Mouse (Mus musculus): ENCODE results near the gene Cd300lf. TPM values are rescaled to one million over a fixed set of nuclear protein-coding genes. Genes with fewer than 3 reads are reported as not detected.

The Cd300lf gene
- polyA plus RNA-seq, 1 experiment from 2014 or later = 3.4 TPM

DNA sequence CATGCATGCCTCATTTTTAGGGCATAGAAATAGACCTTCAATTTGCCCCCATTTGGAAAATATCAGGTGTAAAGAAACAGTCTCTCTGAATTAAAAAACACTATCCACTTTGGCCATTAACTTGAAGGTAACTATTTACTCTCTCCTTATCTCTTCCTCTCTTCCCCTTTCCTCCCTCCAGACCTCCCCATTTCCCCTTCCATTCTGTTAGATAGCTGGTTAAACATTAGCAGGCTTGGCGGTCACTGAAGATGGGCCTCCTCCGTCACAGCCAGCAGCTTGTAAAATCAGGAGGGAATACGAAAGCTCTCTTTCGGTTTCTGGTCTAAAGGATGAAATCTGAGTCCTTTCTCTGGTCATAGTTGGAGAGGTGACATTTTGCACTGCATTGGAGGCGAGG, 57.9 kb downstream of the Cd300lf start:
- WGBS = 38% methylated on average over 5 of the region's 5 CpGs
- Histone ChIP-seq H3K9ac (ENCODE audit: low read length) (no peak overlapping the region), H3K36me3 (ENCODE audit: control insufficient read depth, insufficient read depth, low read length) (no peaks in the 10 kb centered on the region), H3K27me3 (ENCODE audit: control insufficient read depth, insufficient read depth, low read length) (no peaks in the 10 kb centered on the region), H3K9me3 (replicated peaks; ENCODE audit: control insufficient read depth, low read length) (no peaks in the 10 kb centered on the region), H3K27ac (ENCODE audit: low read length) (no peak overlapping the region), H3K4me1 (ENCODE audit: control insufficient read depth, insufficient read depth, low read length) (0 out of 2 replicates have a peak, but pooled peaks cover 4% of the 10 kb centered on the region), H3K4me3 (replicated peaks; ENCODE audit: low read length) (no peak overlapping the region), H3K4me2 (ENCODE audit: low read depth, low read length) (no peak overlapping the region)
- no peak for ATAC-seq (ENCODE audit: insufficient read depth, low FRiP score)

DNA sequence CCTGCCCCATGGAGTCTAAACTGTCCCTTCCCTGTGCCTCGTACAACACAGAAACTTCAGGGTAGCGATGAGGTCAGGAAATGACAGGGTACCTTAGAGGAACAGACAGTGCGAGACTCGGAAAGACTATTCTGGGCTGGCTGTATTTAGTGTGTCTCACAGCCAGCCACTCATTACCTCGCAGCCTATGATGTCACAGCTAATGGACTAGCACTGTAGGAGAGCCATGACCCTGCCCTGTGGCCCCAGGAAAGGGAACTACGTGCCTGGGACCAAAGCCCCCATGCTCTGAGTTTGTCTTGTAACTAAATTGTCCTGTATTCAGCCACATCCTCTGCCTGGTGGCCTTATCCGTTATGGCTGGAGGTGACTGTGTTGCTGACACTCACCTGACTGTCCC, 58.4 kb downstream of the Cd300lf start:
- H3K27me3 ChIP-seq (ENCODE audit: control insufficient read depth, insufficient read depth, low read length) = no peaks in the 10 kb centered on the region
- H3K9ac ChIP-seq (ENCODE audit: low read length) = no peak overlapping the region
- 39% methylated on average over 7 of the region's 7 CpGs for WGBS
- H3K27ac ChIP-seq (ENCODE audit: low read length) = no peak overlapping the region
- H3K4me3 ChIP-seq (replicated peaks; ENCODE audit: low read length) = no peak overlapping the region
- ATAC-seq (ENCODE audit: insufficient read depth, low FRiP score) = peak; percentile 46; the same call in 1 of the 2 replicates
- H3K4me1 ChIP-seq (ENCODE audit: control insufficient read depth, insufficient read depth, low read length) = 0 out of 2 replicates have a peak, but pooled peaks cover 4% of the 10 kb centered on the region
- H3K9me3 ChIP-seq (replicated peaks; ENCODE audit: control insufficient read depth, low read length) = no peaks in the 10 kb centered on the region
- no peak overlapping the region for H3K4me2 ChIP-seq (ENCODE audit: low read depth, low read length)
- H3K36me3 ChIP-seq (ENCODE audit: control insufficient read depth, insufficient read depth, low read length) = no peaks in the 10 kb centered on the region

DNA sequence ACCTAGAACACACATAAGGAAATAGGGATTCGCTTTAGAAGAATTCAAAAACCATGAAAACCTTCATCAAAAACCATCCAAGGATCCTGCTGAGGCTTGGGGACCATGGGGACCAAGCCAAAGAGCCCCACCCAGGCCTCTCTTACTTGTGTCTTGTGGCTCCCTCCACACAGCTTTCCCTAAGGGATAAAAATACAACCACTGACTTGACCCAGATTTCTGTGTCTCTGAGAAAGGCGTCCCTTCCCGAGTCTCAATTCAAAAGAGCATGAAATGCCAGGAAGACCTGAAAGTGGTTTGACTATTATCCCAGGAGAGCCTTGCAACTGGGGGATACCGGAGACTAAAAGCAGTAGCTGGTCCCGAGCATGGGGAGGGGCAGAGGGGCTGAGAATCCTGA, 60.8 kb downstream of the Cd300lf start:
- Histone ChIP-seq H3K9ac (ENCODE audit: low read length) (no peak overlapping the region), H3K4me2 (ENCODE audit: low read depth, low read length) (no peak overlapping the region), H3K4me3 (replicated peaks; ENCODE audit: low read length) (no peak overlapping the region), H3K4me1 (ENCODE audit: control insufficient read depth, insufficient read depth, low read length) (0 out of 2 replicates have a peak, but pooled peaks cover 4% of the 10 kb centered on the region), H3K27me3 (ENCODE audit: control insufficient read depth, insufficient read depth, low read length) (no peaks in the 10 kb centered on the region), H3K27ac (ENCODE audit: low read length) (no peak overlapping the region), H3K9me3 (replicated peaks; ENCODE audit: control insufficient read depth, low read length) (no peaks in the 10 kb centered on the region), H3K36me3 (ENCODE audit: control insufficient read depth, insufficient read depth, low read length) (no peaks in the 10 kb centered on the region)
- no peak for ATAC-seq (ENCODE audit: insufficient read depth, low FRiP score)
- 69% methylated on average over 5 of the region's 5 CpGs for WGBS

DNA sequence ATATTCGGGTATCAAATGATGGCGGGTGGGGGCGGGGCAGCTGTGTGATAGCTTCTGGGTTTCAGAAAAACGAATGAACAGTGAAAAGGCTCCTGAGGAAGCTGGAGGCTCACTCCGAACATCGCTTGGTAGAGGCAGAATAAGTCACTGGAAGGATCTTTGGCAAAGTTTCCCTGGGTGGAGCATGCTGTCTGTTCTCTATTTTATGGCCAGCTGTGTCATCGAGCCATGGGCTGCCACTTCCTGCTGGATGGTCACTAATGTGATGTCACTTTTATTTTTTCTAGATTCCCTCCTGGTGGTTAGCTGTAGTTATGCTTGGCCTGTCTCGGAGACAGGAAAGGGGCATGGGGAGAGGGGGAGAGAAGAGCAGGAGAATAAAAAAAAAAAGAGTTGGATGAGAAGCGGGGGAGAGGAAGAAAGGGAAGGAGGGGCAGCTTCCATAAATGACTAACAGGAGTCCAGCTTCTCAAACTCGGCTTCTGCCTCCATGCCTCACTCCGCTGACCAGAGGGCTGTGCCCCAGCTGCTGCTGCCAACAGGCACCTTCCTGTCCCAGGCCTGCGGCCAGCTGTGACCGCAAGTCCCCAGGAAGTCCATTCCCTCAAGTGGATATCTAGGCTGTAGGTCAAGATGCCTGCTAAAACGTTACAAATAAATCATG, 62.0 kb downstream of the Cd300lf start:
- Histone ChIP-seq H3K4me1 (ENCODE audit: control insufficient read depth, insufficient read depth, low read length) (0 out of 2 replicates have a peak, but pooled peaks cover 4% of the 10 kb centered on the region), H3K27ac (ENCODE audit: low read length) (peak overlapping the region; percentile 46), H3K36me3 (ENCODE audit: control insufficient read depth, insufficient read depth, low read length) (no peaks in the 10 kb centered on the region), H3K4me3 (replicated peaks; ENCODE audit: low read length) (0 out of 2 replicates have a peak overlapping the region, but pooled peaks have one; percentile 3), H3K9ac (ENCODE audit: low read length) (no peak overlapping the region), H3K4me2 (ENCODE audit: low read depth, low read length) (peak overlapping the region; percentile 33), H3K27me3 (ENCODE audit: control insufficient read depth, insufficient read depth, low read length) (no peaks in the 10 kb centered on the region), H3K9me3 (replicated peaks; ENCODE audit: control insufficient read depth, low read length) (no peaks in the 10 kb centered on the region)
- WGBS = 14% methylated on average over 14 of the region's 14 CpGs
- ATAC-seq (ENCODE audit: insufficient read depth, low FRiP score) = peak; percentile 29; the same call in 1 of the 2 replicates

DNA sequence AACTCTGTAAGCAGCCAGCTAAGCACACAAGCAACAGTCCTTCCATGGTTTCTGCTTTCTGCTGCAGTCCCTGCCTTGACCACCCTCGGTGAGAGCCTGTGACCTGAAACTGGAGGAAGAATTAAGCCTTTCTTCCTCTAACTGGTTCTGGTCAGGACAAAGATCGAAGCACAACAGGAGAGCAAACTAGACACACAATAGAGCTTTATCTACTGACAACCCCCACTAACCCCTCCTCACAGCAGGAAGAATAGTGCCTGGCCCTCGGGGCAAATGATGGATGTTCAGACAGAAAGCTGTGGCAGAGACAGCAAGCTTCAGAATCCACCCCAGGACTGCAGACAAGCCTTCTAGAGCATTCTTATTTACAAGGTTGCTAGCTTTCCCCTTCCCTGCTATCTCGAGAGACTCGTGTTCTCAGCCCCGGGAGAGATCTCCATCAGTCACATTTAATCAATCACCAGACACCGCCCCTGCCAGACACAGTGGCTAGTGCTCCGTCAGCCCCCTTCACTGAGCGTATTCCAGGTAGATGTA, 62.7 kb downstream of the Cd300lf start:
- ATAC-seq (ENCODE audit: insufficient read depth, low FRiP score) = no peak
- H3K27ac ChIP-seq (ENCODE audit: low read length) = no peak overlapping the region
- H3K36me3 ChIP-seq (ENCODE audit: control insufficient read depth, insufficient read depth, low read length) = no peaks in the 10 kb centered on the region
- no peak overlapping the region for H3K9ac ChIP-seq (ENCODE audit: low read length)
- H3K27me3 ChIP-seq (ENCODE audit: control insufficient read depth, insufficient read depth, low read length) = no peaks in the 10 kb centered on the region
- H3K4me1 ChIP-seq (ENCODE audit: control insufficient read depth, insufficient read depth, low read length) = 0 out of 2 replicates have a peak, but pooled peaks cover 4% of the 10 kb centered on the region
- 5% methylated on average over 9 of the region's 9 CpGs for WGBS
- H3K4me3 ChIP-seq (replicated peaks; ENCODE audit: low read length) = 0 out of 2 replicates have a peak overlapping the region, but pooled peaks have one; percentile 3
- H3K9me3 ChIP-seq (replicated peaks; ENCODE audit: control insufficient read depth, low read length) = no peaks in the 10 kb centered on the region
- peak overlapping the region; percentile 33 for H3K4me2 ChIP-seq (ENCODE audit: low read depth, low read length)

DNA sequence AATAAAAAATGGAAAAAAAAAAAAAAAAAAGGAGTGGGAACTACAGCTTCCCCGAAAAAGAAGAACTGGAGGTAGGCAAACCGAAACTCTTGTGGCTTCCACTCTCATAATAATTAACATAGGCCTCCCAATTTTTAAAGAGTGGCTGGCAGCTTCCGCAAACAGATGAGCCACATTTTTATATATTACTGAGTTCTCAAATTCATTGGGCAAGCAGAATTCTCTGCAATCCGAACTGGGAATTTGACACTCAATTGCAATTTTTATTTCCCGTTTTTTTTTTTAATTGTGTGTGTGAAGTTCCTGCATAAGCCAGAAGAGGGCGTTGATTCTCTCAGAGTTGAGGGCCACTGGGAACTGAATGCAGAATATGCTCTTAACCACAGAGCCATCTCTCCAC, 67.0 kb downstream of the Cd300lf start:
- Histone ChIP-seq H3K9ac (ENCODE audit: low read length) (no peak overlapping the region), H3K27ac (ENCODE audit: low read length) (no peak overlapping the region), H3K27me3 (ENCODE audit: control insufficient read depth, insufficient read depth, low read length) (no peaks in the 10 kb centered on the region), H3K9me3 (replicated peaks; ENCODE audit: control insufficient read depth, low read length) (no peaks in the 10 kb centered on the region), H3K4me2 (ENCODE audit: low read depth, low read length) (no peak overlapping the region), H3K36me3 (ENCODE audit: control insufficient read depth, insufficient read depth, low read length) (no peaks in the 10 kb centered on the region), H3K4me1 (ENCODE audit: control insufficient read depth, insufficient read depth, low read length) (0 out of 2 replicates have a peak, but pooled peaks cover 4% of the 10 kb centered on the region), H3K4me3 (replicated peaks; ENCODE audit: low read length) (no peak overlapping the region)
- 71% methylated on average over 6 of the region's 6 CpGs for whole genome bisulfite sequencing
- no peak for ATAC-seq (ENCODE audit: insufficient read depth, low FRiP score)

Other genes with a start within 250 kb of the Cd300lf start
- gene Cd300a, start 244.0 kb downstream of the Cd300lf start, polyA plus RNA-seq (2015; fragmentation: Nextera tagmentation; extraction: Ambion mirVana) = 2.3 and 2.5 TPM in 2 replicates
- 0.74 and 1.2 TPM in 2 replicates for gene Cd300lb, start 199.6 kb downstream of the Cd300lf start, polyA plus RNA-seq (2015; fragmentation: Nextera tagmentation; extraction: Ambion mirVana)
- gene Cd300c, start 164.8 kb downstream of the Cd300lf start, polyA plus RNA-seq (2015; fragmentation: Nextera tagmentation; extraction: Ambion mirVana) = not detected in 2 replicates
- 0.46 and 0.67 TPM in 2 replicates for gene Cd300ld, start 144.1 kb downstream of the Cd300lf start, polyA plus RNA-seq (2015; fragmentation: Nextera tagmentation; extraction: Ambion mirVana)
- gene Cd300c2, start 132.1 kb downstream of the Cd300lf start, polyA plus RNA-seq (2015; fragmentation: Nextera tagmentation; extraction: Ambion mirVana) = 2.2 and 3.8 TPM in 2 replicates
- gene Cd300ld2, start 117.8 kb downstream of the Cd300lf start, polyA plus RNA-seq (2015; fragmentation: Nextera tagmentation; extraction: Ambion mirVana) = not detected in 2 replicates
- not detected in 2 replicates for gene Cd300ld4, start 107.0 kb downstream of the Cd300lf start, polyA plus RNA-seq (2015; fragmentation: Nextera tagmentation; extraction: Ambion mirVana)
- gene Cd300ld5, start 96.2 kb downstream of the Cd300lf start, polyA plus RNA-seq (2015; fragmentation: Nextera tagmentation; extraction: Ambion mirVana) = not detected in 2 replicates
- gene Cd300ld3, start 85.6 kb downstream of the Cd300lf start, polyA plus RNA-seq (2015; fragmentation: Nextera tagmentation; extraction: Ambion mirVana) = not detected in 2 replicates
- gene Cd300e, start 71.8 kb downstream of the Cd300lf start, polyA plus RNA-seq (2015; fragmentation: Nextera tagmentation; extraction: Ambion mirVana) = 0.26 TPM in 1 of 2 replicates, not detected in the other
- gene Rab37, start 42.6 kb downstream of the Cd300lf start, polyA plus RNA-seq (2015; fragmentation: Nextera tagmentation; extraction: Ambion mirVana) = 2.2 and 2.3 TPM in 2 replicates
- gene Slc9a3r1, start 29.3 kb upstream of the Cd300lf start, polyA plus RNA-seq (2015; fragmentation: Nextera tagmentation; extraction: Ambion mirVana) = 136 and 138 TPM in 2 replicates
- gene Tmem104, start 53.5 kb upstream of the Cd300lf start, polyA plus RNA-seq (2015; fragmentation: Nextera tagmentation; extraction: Ambion mirVana) = 8.3 and 9.7 TPM in 2 replicates
- gene Nat9, start 53.9 kb upstream of the Cd300lf start, polyA plus RNA-seq (2015; fragmentation: Nextera tagmentation; extraction: Ambion mirVana) = 21.8 and 23.4 TPM in 2 replicates
- not detected in 2 replicates for gene Grin2c, start 133.3 kb upstream of the Cd300lf start, polyA plus RNA-seq (2015; fragmentation: Nextera tagmentation; extraction: Ambion mirVana)
- 15.4 and 15.9 TPM in 2 replicates for gene Fdxr, start 143.1 kb upstream of the Cd300lf start, polyA plus RNA-seq (2015; fragmentation: Nextera tagmentation; extraction: Ambion mirVana)
- 1.6 and 1.7 TPM in 2 replicates for gene Fads6, start 163.7 kb upstream of the Cd300lf start, polyA plus RNA-seq (2015; fragmentation: Nextera tagmentation; extraction: Ambion mirVana)
- 1.9 and 2.5 TPM in 2 replicates for gene Otop2, start 173.2 kb upstream of the Cd300lf start, polyA plus RNA-seq (2015; fragmentation: Nextera tagmentation; extraction: Ambion mirVana)
- 0.62 and 0.76 TPM in 2 replicates for gene Ush1g, start 188.0 kb upstream of the Cd300lf start, polyA plus RNA-seq (2015; fragmentation: Nextera tagmentation; extraction: Ambion mirVana)
- gene Otop3, start 200.7 kb upstream of the Cd300lf start, polyA plus RNA-seq (2015; fragmentation: Nextera tagmentation; extraction: Ambion mirVana) = 4.6 and 8.4 TPM in 2 replicates
- 44.0 and 46.2 TPM in 2 replicates for gene Hid1, start 233.8 kb upstream of the Cd300lf start, polyA plus RNA-seq (2015; fragmentation: Nextera tagmentation; extraction: Ambion mirVana)
- gene Cdr2l, start 247.9 kb upstream of the Cd300lf start, polyA plus RNA-seq (2015; fragmentation: Nextera tagmentation; extraction: Ambion mirVana) = 6.1 and 6.6 TPM in 2 replicates